Mouse (Mus musculus): Measurements from ENCODE around the gene Akr1b7. TPM values are rescaled to one million over a fixed set of nuclear protein-coding genes. Genes with fewer than 3 reads are reported as not detected.

The Akr1b7 gene
- total RNA-seq, 2 experiments from 2014 or later, result not detected

DNA sequence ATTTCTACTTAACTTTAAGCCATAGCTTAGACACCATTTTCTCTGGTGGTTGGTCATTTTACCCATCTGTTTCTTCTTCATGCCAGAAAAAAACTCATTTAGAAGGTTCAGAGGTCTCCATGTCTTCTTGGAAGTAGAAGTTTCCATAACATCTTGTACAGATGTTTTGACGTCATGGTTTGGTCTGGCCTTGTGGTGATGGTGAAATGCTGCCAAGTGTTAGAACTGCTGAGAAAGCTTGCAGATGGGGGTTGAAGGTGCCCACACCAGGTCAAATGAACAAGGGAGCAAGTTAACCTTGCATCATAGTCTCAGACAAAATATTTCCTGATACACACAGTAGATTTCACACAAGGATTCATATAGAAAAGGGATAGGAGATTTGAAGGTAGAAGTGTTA, 36.6 kb downstream of the Akr1b7 start:
- Histone ChIP-seq H3K27ac (no peak overlapping the region), H3K4me3 (no peak overlapping the region)
- intact Hi-C loops (cut with DNase I), result loop anchor here (5.0 kb wide), 2 partner anchors 76 to 101 kb away; no protein-coding TSS in a partner anchor
- no peak for DNase-seq
- no peak for TF ChIP-seq CTCF (IDR thresholded peaks at IDR 0.05)

- intact Hi-C loops (cut with DNase I), result no loop called here
- Histone ChIP-seq H3K27ac (no peak overlapping the region), H3K4me3 (no peak overlapping the region)
- no peak for DNase-seq
- TF ChIP-seq CTCF (IDR thresholded peaks at IDR 0.05), result no peak
Observed at GRCm38 (mm10) chr6:34452963-34453770, 41.0 kb downstream of the Akr1b7 start.

DNA sequence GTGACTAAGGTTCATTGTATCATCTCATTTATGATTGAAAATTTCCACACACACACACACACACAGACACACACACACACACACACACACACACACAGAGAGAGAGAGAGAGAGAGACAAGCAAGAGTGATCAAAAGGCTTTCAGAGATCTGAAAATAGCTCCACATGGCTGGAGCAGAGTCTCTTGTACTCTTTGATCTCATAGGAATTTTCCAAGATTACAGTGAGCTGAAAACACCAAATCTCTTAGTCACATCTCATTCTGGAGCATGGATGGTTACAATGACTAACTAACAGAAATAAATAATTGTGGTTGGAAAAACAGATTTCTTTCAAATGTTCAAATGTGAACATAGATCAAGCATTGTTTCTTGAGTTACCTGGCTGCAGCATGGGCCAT, 47.3 kb downstream of the Akr1b7 start:
- Histone ChIP-seq H3K27ac (no peak overlapping the region), H3K4me3 (no peak overlapping the region)
- no peak for DNase-seq
- intact Hi-C loops (cut with DNase I), result no loop called here
- TF ChIP-seq CTCF (IDR thresholded peaks at IDR 0.05), result no peak

GRCm38 (mm10) chr6:34460651-34461050, 48.5 kb downstream of the Akr1b7 start:
- Histone ChIP-seq H3K4me3 (no peak overlapping the region), H3K27ac (no peak overlapping the region)
- TF ChIP-seq CTCF (IDR thresholded peaks at IDR 0.05), result no peak
- DNase-seq, result no peak
- intact Hi-C loops (cut with DNase I), result no loop called here

GRCm38 (mm10) chr6:34463582-34463981, 51.4 kb downstream of the Akr1b7 start:
- H3K27ac ChIP-seq, result no peak overlapping the region
- H3K4me3 ChIP-seq, result no peak overlapping the region
- TF ChIP-seq CTCF (IDR thresholded peaks at IDR 0.05), result no peak
- DNase-seq, result no peak
- intact Hi-C loops (cut with DNase I), result no loop called here

- H3K4me3 ChIP-seq, result no peak overlapping the region
- TF ChIP-seq CTCF (IDR thresholded peaks at IDR 0.05), result no peak
- H3K27ac ChIP-seq, result no peak overlapping the region
- intact Hi-C loops (cut with DNase I), result no loop called here
- no peak for DNase-seq
Observed at GRCm38 (mm10) chr6:34471434-34472110, 59.4 kb downstream of the Akr1b7 start.

Other genes starting within 250 kb of the Akr1b7 start
- gene Slc35b4, start 235.2 kb upstream of the Akr1b7 start, total RNA-seq (2021), result 1 to 10 TPM; 6.8 to 8.9 TPM
- 100 to 1,000 TPM; 140 to 194 TPM for gene Akr1b3, start 94.9 kb upstream of the Akr1b7 start, total RNA-seq (2021)
- 1 to 10 TPM; 1.7 to 1.9 TPM for gene Akr1b8, start 58.2 kb upstream of the Akr1b7 start, total RNA-seq (2021)
- 10 to 100 TPM; 48.5 to 62.6 TPM for gene Akr1b10, start 28.1 kb upstream of the Akr1b7 start, total RNA-seq (2021)
- 10 to 100 TPM; 87.2 to 92.8 TPM for gene Bpgm, start 63.9 kb downstream of the Akr1b7 start, total RNA-seq (2021)
- 10 to 100 TPM; 23.9 to 39.9 TPM for gene Cald1, start 186.2 kb downstream of the Akr1b7 start, total RNA-seq (2021)